Mouse (Mus musculus) midbrain, embryonic 13.5 days (tissue): ENCODE measurements around the gene E130308A19Rik. TPM values are rescaled to one million over a fixed set of nuclear protein-coding genes. Genes with fewer than 3 reads are reported as not detected.
A peak's percentile ranks its signal among the peaks of the same experiment; 100 is the strongest.

ENCODE experiments used
- ATAC-seq: fragments of 200-750 bp; cut with Nextera tagmentation; 2 replicates; pipeline ENCODE4 v1.8.0; 2017; ENCODE audit warnings: mild to moderate bottlenecking, moderate TSS enrichment, moderate library complexity
- H3K27ac ChIP-seq: fragments of 300-500 bp; sonication (generic); 2 replicates; pipeline ENCODE4 v1.5.1; 2015; ENCODE audit warnings: inconsistent platforms, mild to moderate bottlenecking, moderate library complexity
- H3K27me3 ChIP-seq: fragments of 300-500 bp; sonication (generic); 2 replicates; pipeline ENCODE4 v1.6.1; 2015; ENCODE audit warnings: mild to moderate bottlenecking, inconsistent platforms
- H3K36me3 ChIP-seq: fragments of 300-500 bp; sonication (generic); 2 replicates; pipeline ENCODE4 v1.6.1; 2015; ENCODE audit warnings: mild to moderate bottlenecking, inconsistent platforms
- H3K4me1 ChIP-seq: fragments of 300-500 bp; sonication (generic); replicated peaks from 2 replicates; pipeline ENCODE4 v1.6.1; 2015; ENCODE audit warnings: inconsistent platforms
- H3K4me2 ChIP-seq: fragments of 300-500 bp; sonication (generic); replicated peaks from 2 replicates; pipeline ENCODE4 v1.6.1; 2015; ENCODE audit warnings: moderate library complexity, mild to moderate bottlenecking, inconsistent platforms
- H3K4me3 ChIP-seq: fragments of 300-500 bp; sonication (generic); replicated peaks from 2 replicates; pipeline ENCODE4 v1.5.1; 2015; ENCODE audit warnings: mild to moderate bottlenecking, inconsistent platforms
- H3K9ac ChIP-seq: fragments of 300-500 bp; sonication (generic); replicated peaks from 2 replicates; pipeline ENCODE4 v1.6.1; 2015; ENCODE audit warnings: mild to moderate bottlenecking, inconsistent platforms
- H3K9me3 ChIP-seq: fragments of 300-500 bp; sonication (generic); 2 replicates; pipeline ENCODE4 v1.6.1; 2016; ENCODE audit warnings: mild to moderate bottlenecking, inconsistent platforms
- WGBS: fragments of 180-500 bp; shearing (Covaris S2); methylation state at CpG from one replicate; pipeline ENCODE4 v1.1.7; 2015; 5-methylcytosine and 5-hydroxymethylcytosine counted together
- polyA plus RNA-seq: library from polyadenylated mRNA; unstranded; fragments of >200 nt; fragmentation: Nextera tagmentation; extraction: Ambion mirVana; gene quantifications from 2 replicates; pipeline ENCODE4 v1.2.1, GENCODE M21; 2015

Gene E130308A19Rik
- polyA plus RNA-seq, 1 experiment from 2014 or later: 62.6 TPM

GRCm38 (mm10) chr4:59669131-59669530, 43.1 kb downstream of the E130308A19Rik start:
- 97% methylated on average over 1 of the region's 1 CpGs for WGBS
- Histone ChIP-seq H3K4me2 (no peak overlapping the region), H3K27me3 (no peaks in the 10 kb centered on the region), H3K27ac (no peak overlapping the region), H3K9ac (no peak overlapping the region), H3K4me3 (no peak overlapping the region), H3K36me3 (no peaks in the 10 kb centered on the region), H3K9me3 (no peaks in the 10 kb centered on the region), H3K4me1 (peaks cover 4% of the 10 kb centered on the region; the same call in 1 of the 2 replicates)
- no peak for ATAC-seq

GRCm38 (mm10) chr4:59670015-59670414, 44.0 kb downstream of the E130308A19Rik start:
- H3K9me3 ChIP-seq: no peaks in the 10 kb centered on the region
- ATAC-seq: no peak

GRCm38 (mm10) chr4:59673423-59674117, 47.6 kb downstream of the E130308A19Rik start:
- no peak for ATAC-seq
- Histone ChIP-seq H3K9ac (no peak overlapping the region), H3K27ac (no peak overlapping the region), H3K4me1 (peaks cover 20% of the 10 kb centered on the region), H3K9me3 (no peaks in the 10 kb centered on the region), H3K36me3 (no peaks in the 10 kb centered on the region), H3K4me2 (no peak overlapping the region), H3K27me3 (no peaks in the 10 kb centered on the region), H3K4me3 (no peak overlapping the region)
- WGBS: 84% methylated on average over 2 of the region's 2 CpGs

More at GRCm38 (mm10) chr4:59670015-59670414, 44.0 kb downstream of the E130308A19Rik start:
- no peak overlapping the region for H3K4me3 ChIP-seq
- no peak overlapping the region for H3K27ac ChIP-seq
- WGBS: 81% methylated on average over 2 of the region's 2 CpGs
- H3K36me3 ChIP-seq: no peaks in the 10 kb centered on the region
- H3K9ac ChIP-seq: no peak overlapping the region
- no peak overlapping the region for H3K4me2 ChIP-seq
- H3K27me3 ChIP-seq: no peaks in the 10 kb centered on the region
- peaks cover 8% of the 10 kb centered on the region for H3K4me1 ChIP-seq

GRCm38 (mm10) chr4:59674929-59675679, 49.1 kb downstream of the E130308A19Rik start:
- H3K36me3 ChIP-seq: no peaks in the 10 kb centered on the region
- peak overlapping the region; percentile 53; the same call in 1 of the 2 replicates for H3K27ac ChIP-seq
- WGBS: 77% methylated on average over 8 of the region's 8 CpGs
- ATAC-seq: 0 out of 2 replicates have a peak, but pooled peaks have one; percentile 58
- H3K9me3 ChIP-seq: no peaks in the 10 kb centered on the region
- H3K9ac ChIP-seq: no peak overlapping the region
- no peak overlapping the region for H3K4me3 ChIP-seq
- peaks cover 20% of the 10 kb centered on the region for H3K4me1 ChIP-seq
- H3K27me3 ChIP-seq: no peaks in the 10 kb centered on the region
- no peak overlapping the region for H3K4me2 ChIP-seq

- no peaks in the 10 kb centered on the region for H3K9me3 ChIP-seq
- no peak overlapping the region for H3K4me2 ChIP-seq
- no peak overlapping the region for H3K9ac ChIP-seq
- H3K27me3 ChIP-seq: no peaks in the 10 kb centered on the region
- peaks cover 20% of the 10 kb centered on the region for H3K4me1 ChIP-seq
- no peaks in the 10 kb centered on the region for H3K36me3 ChIP-seq
- no peak overlapping the region for H3K27ac ChIP-seq
- WGBS: 49% methylated on average over 3 of the region's 3 CpGs
- H3K4me3 ChIP-seq: no peak overlapping the region
- no peak for ATAC-seq
Observed at GRCm38 (mm10) chr4:59675699-59676098, 49.7 kb downstream of the E130308A19Rik start.

GRCm38 (mm10) chr4:59681383-59681782, 55.4 kb downstream of the E130308A19Rik start:
- Histone ChIP-seq H3K36me3 (no peaks in the 10 kb centered on the region), H3K4me3 (no peak overlapping the region), H3K9ac (no peak overlapping the region), H3K4me2 (no peak overlapping the region), H3K27ac (no peak overlapping the region), H3K4me1 (peaks cover 17% of the 10 kb centered on the region), H3K9me3 (no peaks in the 10 kb centered on the region), H3K27me3 (no peaks in the 10 kb centered on the region)
- no peak for ATAC-seq
- 91% methylated on average over 1 of the region's 1 CpGs for WGBS

GRCm38 (mm10) chr4:59682491-59682890, 56.5 kb downstream of the E130308A19Rik start:
- H3K4me3 ChIP-seq: no peak overlapping the region
- H3K27me3 ChIP-seq: no peaks in the 10 kb centered on the region
- H3K4me2 ChIP-seq: no peak overlapping the region
- 0 out of 2 replicates have a peak, but pooled peaks cover 4% of the 10 kb centered on the region for H3K36me3 ChIP-seq
- no peak overlapping the region for H3K27ac ChIP-seq
- 85% methylated on average over 3 of the region's 3 CpGs for WGBS
- no peak overlapping the region for H3K9ac ChIP-seq
- no peaks in the 10 kb centered on the region for H3K9me3 ChIP-seq
- no peak for ATAC-seq
- peaks cover 7% of the 10 kb centered on the region; the same call in 1 of the 2 replicates for H3K4me1 ChIP-seq

GRCm38 (mm10) chr4:59682950-59683349, 56.9 kb downstream of the E130308A19Rik start:
- H3K9ac ChIP-seq: no peak overlapping the region
- H3K4me1 ChIP-seq: peaks cover 7% of the 10 kb centered on the region; the same call in 1 of the 2 replicates
- WGBS: 86% methylated on average over 10 of the region's 10 CpGs
- no peak for ATAC-seq
- no peak overlapping the region for H3K27ac ChIP-seq
- no peak overlapping the region for H3K4me2 ChIP-seq
- 0 out of 2 replicates have a peak, but pooled peaks cover 4% of the 10 kb centered on the region for H3K36me3 ChIP-seq
- H3K4me3 ChIP-seq: no peak overlapping the region
- no peaks in the 10 kb centered on the region for H3K27me3 ChIP-seq
- H3K9me3 ChIP-seq: no peaks in the 10 kb centered on the region

GRCm38 (mm10) chr4:59684306-59684705, 58.3 kb downstream of the E130308A19Rik start:
- no peak for ATAC-seq
- Histone ChIP-seq H3K9ac (no peak overlapping the region), H3K36me3 (0 out of 2 replicates have a peak, but pooled peaks cover 4% of the 10 kb centered on the region), H3K4me2 (no peak overlapping the region), H3K4me3 (no peak overlapping the region), H3K4me1 (peaks cover 10% of the 10 kb centered on the region; the same call in 1 of the 2 replicates), H3K9me3 (no peaks in the 10 kb centered on the region), H3K27ac (no peak overlapping the region), H3K27me3 (no peaks in the 10 kb centered on the region)
- 79% methylated on average over 4 of the region's 4 CpGs for WGBS

- Histone ChIP-seq H3K27ac (no peak overlapping the region), H3K27me3 (no peaks in the 10 kb centered on the region), H3K36me3 (peaks cover 17% of the 10 kb centered on the region), H3K9ac (no peak overlapping the region), H3K4me3 (no peak overlapping the region), H3K9me3 (no peaks in the 10 kb centered on the region), H3K4me1 (peaks cover 22% of the 10 kb centered on the region), H3K4me2 (no peak overlapping the region)
- no peak for ATAC-seq
- WGBS: 68% methylated on average over 4 of the region's 4 CpGs
Observed at GRCm38 (mm10) chr4:59686716-59687115, 60.7 kb downstream of the E130308A19Rik start.

- no peaks in the 10 kb centered on the region for H3K9me3 ChIP-seq
- peaks cover 17% of the 10 kb centered on the region for H3K36me3 ChIP-seq
- no peak overlapping the region for H3K4me2 ChIP-seq
- H3K4me3 ChIP-seq: no peak overlapping the region
- peaks cover 20% of the 10 kb centered on the region for H3K4me1 ChIP-seq
- no peak overlapping the region for H3K27ac ChIP-seq
- no peaks in the 10 kb centered on the region for H3K27me3 ChIP-seq
- no peak overlapping the region for H3K9ac ChIP-seq
- no peak for ATAC-seq
- WGBS: 86% methylated on average over 4 of the region's 4 CpGs
Observed at GRCm38 (mm10) chr4:59689055-59689454, 63.0 kb downstream of the E130308A19Rik start.

- no peak overlapping the region for H3K4me3 ChIP-seq
- H3K27ac ChIP-seq: no peak overlapping the region
- peak; percentile 78 for ATAC-seq
- WGBS: 30% methylated on average over 4 of the region's 4 CpGs
- peaks cover 15% of the 10 kb centered on the region for H3K4me1 ChIP-seq
- no peaks in the 10 kb centered on the region for H3K27me3 ChIP-seq
- H3K4me2 ChIP-seq: no peak overlapping the region
- peaks cover 17% of the 10 kb centered on the region for H3K36me3 ChIP-seq
- no peaks in the 10 kb centered on the region for H3K9me3 ChIP-seq
- H3K9ac ChIP-seq: no peak overlapping the region
Observed at GRCm38 (mm10) chr4:59690145-59690544, 64.1 kb downstream of the E130308A19Rik start.
